Mouse (Mus musculus) intestine, embryonic 14.5 days (tissue): ENCODE results near the gene Ache. TPM values are rescaled to one million over a fixed set of nuclear protein-coding genes. Genes with fewer than 3 reads are reported as not detected.

Source experiments
- ATAC-seq: fragments of 200-750 bp; cut with Nextera tagmentation; replicated peaks from 2 replicates; pipeline ENCODE4 v1.8.0; 2017; ENCODE audit warnings: low read depth, moderate number of reproducible peaks, moderate TSS enrichment, moderate library complexity; ENCODE audit not compliant: low FRiP score, low TSS enrichment
- DNase-seq: peaks from one replicate; pipeline ENCODE4 v3.0.0-alpha.2; 2018; ENCODE audit warnings: low spot score
- H3K27ac ChIP-seq: fragments of 300-500 bp; sonication (generic); 2 replicates; pipeline ENCODE4 v1.5.1; 2014; ENCODE audit warnings: low read depth, mild to moderate bottlenecking, control low read depth
- H3K27me3 ChIP-seq: fragments of 300-500 bp; sonication (generic); replicated peaks from 2 replicates; pipeline ENCODE4 v1.6.1; 2014; ENCODE audit warnings: low read length, control low read depth; ENCODE audit not compliant: control insufficient read depth, insufficient read depth
- H3K36me3 ChIP-seq: fragments of 300-500 bp; sonication (generic); 2 replicates; pipeline ENCODE4 v1.6.1; 2014; ENCODE audit warnings: low read length, control low read depth; ENCODE audit not compliant: control insufficient read depth, insufficient read depth
- H3K4me1 ChIP-seq: fragments of 300-500 bp; sonication (generic); replicated peaks from 2 replicates; pipeline ENCODE4 v1.6.1; 2014; ENCODE audit warnings: low read length, control low read depth, mixed read lengths; ENCODE audit not compliant: control insufficient read depth, insufficient read depth
- H3K4me2 ChIP-seq: fragments of 300-500 bp; sonication (generic); 2 replicates; pipeline ENCODE4 v1.6.1; 2014; ENCODE audit warnings: low read length
- H3K4me3 ChIP-seq: fragments of 300-500 bp; sonication (generic); 2 replicates; pipeline ENCODE4 v1.5.1; 2014; ENCODE audit warnings: low read depth, low read length, control low read depth, mixed read lengths
- H3K9ac ChIP-seq: fragments of 300-500 bp; sonication (generic); 2 replicates; pipeline ENCODE4 v1.6.1; 2014; ENCODE audit warnings: mild to moderate bottlenecking, low read length
- H3K9me3 ChIP-seq: fragments of 300-500 bp; sonication (generic); 2 replicates; pipeline ENCODE4 v1.6.1; 2016; ENCODE audit warnings: low read length, control low read depth; ENCODE audit not compliant: control insufficient read depth
- WGBS: fragments of 180-500 bp; shearing (Covaris S2); extraction: QIAGEN DNeasy Blood & Tissue Kit; methylation state at CpG from one replicate; pipeline ENCODE4 v1.1.7; 2014; 5-methylcytosine and 5-hydroxymethylcytosine counted together
- polyA plus RNA-seq: library from polyadenylated mRNA; unstranded; fragments of >200 nt; fragmentation: Nextera tagmentation; extraction: Ambion mirVana; gene quantifications from 2 replicates; pipeline ENCODE4 v1.2.1, GENCODE M21; 2014

The Ache gene
- polyA plus RNA-seq, 1 experiment from 2014 or later: 13.6 TPM

- no peak overlapping the region for H3K4me2 ChIP-seq
- H3K9me3 ChIP-seq: no peaks in the 10 kb centered on the region
- 26% methylated on average over 7 of the region's 7 CpGs for WGBS
- no peak overlapping the region for H3K27ac ChIP-seq
- DNase-seq: no peak
- peaks cover 39% of the 10 kb centered on the region for H3K27me3 ChIP-seq
- no peak overlapping the region for H3K9ac ChIP-seq
- no peak for ATAC-seq
- H3K36me3 ChIP-seq: no peaks in the 10 kb centered on the region
- H3K4me1 ChIP-seq: peaks cover 21% of the 10 kb centered on the region
- no peak overlapping the region for H3K4me3 ChIP-seq
Observed at GRCm38 (mm10) chr5:137285986-137286385, 1.3 kb upstream of the Ache start.

- Histone ChIP-seq H3K27me3 (peaks cover 41% of the 10 kb centered on the region), H3K4me3 (peak overlapping the region; percentile 29; the same call in 1 of the 2 replicates), H3K9me3 (no peaks in the 10 kb centered on the region), H3K36me3 (no peaks in the 10 kb centered on the region), H3K27ac (no peak overlapping the region), H3K4me1 (peaks cover 21% of the 10 kb centered on the region), H3K4me2 (peak overlapping the region; percentile 60), H3K9ac (no peak overlapping the region)
- peak; percentile 94 for DNase-seq
- 1% methylated on average over 16 of the region's 16 CpGs for WGBS
- ATAC-seq: peak; percentile 56
Observed at GRCm38 (mm10) chr5:137286655-137287031, 676 bp upstream of the Ache start.

DNA sequence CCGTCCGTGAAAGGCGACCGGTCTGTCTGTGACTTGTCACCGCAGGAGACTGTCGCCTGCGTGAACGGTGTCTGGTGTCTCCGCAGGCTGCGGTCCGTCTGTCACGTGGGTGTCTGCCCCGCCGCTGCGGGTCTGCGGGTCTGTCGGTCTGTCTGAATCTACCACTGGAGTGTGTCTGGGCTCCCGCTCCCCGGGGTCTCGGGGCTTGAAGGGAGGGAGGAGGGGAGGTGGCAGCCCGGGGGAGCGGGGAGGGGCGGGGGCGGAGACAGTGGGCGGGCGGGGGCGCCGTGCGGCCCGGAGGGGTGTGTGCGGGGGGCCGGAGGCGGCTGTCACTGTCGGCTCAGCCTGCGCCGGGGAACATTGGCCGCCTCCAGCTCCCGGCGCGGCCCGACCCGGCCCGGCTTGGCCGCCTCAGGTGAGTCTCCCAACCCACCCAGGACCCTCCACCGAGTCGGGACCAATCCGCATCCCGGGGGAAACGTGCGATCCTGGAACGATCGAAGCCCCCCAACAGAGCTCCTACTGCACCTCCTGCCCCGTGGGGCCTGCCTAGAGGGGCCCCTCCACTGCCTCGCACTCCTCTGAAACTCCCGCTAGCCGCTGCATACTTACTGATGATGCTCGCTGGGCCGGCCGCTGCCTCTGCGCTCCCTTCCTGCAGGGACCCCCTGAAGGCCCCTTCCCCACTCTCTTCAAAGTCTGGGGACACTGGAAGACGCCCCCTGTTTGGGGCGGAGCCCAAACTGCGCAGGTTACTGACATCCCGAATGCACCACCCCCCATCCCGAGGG, 829 bp downstream of the Ache start:
- Histone ChIP-seq H3K9me3 (no peaks in the 10 kb centered on the region), H3K27me3 (peaks cover 45% of the 10 kb centered on the region), H3K27ac (no peak overlapping the region), H3K36me3 (no peaks in the 10 kb centered on the region), H3K4me2 (peak overlapping the region; percentile 71), H3K9ac (peak overlapping the region; percentile 32; the same call in 1 of the 2 replicates), H3K4me1 (peaks cover 21% of the 10 kb centered on the region), H3K4me3 (peak overlapping the region; percentile 37)
- WGBS: under 1% methylated on average over 63 of the region's 65 CpGs
- no peak for ATAC-seq
- DNase-seq: peak; percentile 73

GRCm38 (mm10) chr5:137288999-137289470, 1.7 kb downstream of the Ache start:
- Histone ChIP-seq H3K9me3 (no peaks in the 10 kb centered on the region), H3K36me3 (no peaks in the 10 kb centered on the region), H3K9ac (no peak overlapping the region), H3K4me1 (peaks cover 21% of the 10 kb centered on the region), H3K27me3 (peaks cover 45% of the 10 kb centered on the region), H3K27ac (no peak overlapping the region), H3K4me3 (peak overlapping the region; percentile 37), H3K4me2 (peak overlapping the region; percentile 71)
- 3% methylated on average over 25 of the region's 25 CpGs for WGBS
- DNase-seq (peak; percentile 71), ATAC-seq (no peak)

- no peaks in the 10 kb centered on the region for H3K36me3 ChIP-seq
- peaks cover 22% of the 10 kb centered on the region for H3K4me1 ChIP-seq
- ATAC-seq (no peak), DNase-seq (peak; percentile 62)
- peak overlapping the region; percentile 71 for H3K4me2 ChIP-seq
- WGBS: 50% methylated on average over 13 of the region's 13 CpGs
- H3K27ac ChIP-seq: no peak overlapping the region
- no peaks in the 10 kb centered on the region for H3K9me3 ChIP-seq
- no peak overlapping the region for H3K9ac ChIP-seq
- H3K27me3 ChIP-seq: peaks cover 45% of the 10 kb centered on the region
- H3K4me3 ChIP-seq: no peak overlapping the region
Observed at GRCm38 (mm10) chr5:137289591-137290365, 2.5 kb downstream of the Ache start.

DNA sequence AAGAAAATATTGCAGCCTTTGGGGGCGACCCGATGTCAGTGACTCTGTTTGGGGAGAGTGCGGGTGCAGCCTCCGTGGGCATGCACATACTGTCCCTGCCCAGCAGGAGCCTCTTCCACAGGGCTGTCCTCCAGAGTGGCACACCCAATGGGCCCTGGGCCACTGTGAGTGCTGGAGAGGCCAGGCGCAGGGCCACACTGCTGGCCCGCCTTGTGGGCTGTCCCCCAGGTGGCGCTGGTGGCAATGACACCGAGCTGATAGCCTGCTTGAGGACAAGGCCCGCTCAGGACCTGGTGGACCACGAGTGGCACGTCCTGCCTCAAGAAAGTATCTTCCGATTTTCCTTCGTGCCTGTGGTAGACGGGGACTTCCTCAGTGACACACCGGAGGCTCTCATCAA, 3.4 kb downstream of the Ache start:
- WGBS: 21% methylated on average over 15 of the region's 15 CpGs
- H3K4me2 ChIP-seq: no peak overlapping the region
- no peaks in the 10 kb centered on the region for H3K9me3 ChIP-seq
- no peak overlapping the region for H3K27ac ChIP-seq
- H3K36me3 ChIP-seq: peaks cover 7% of the 10 kb centered on the region
- no peak overlapping the region for H3K9ac ChIP-seq
- no peak overlapping the region for H3K4me3 ChIP-seq
- peaks cover 45% of the 10 kb centered on the region for H3K27me3 ChIP-seq
- no peak for ATAC-seq
- peak; percentile 66 for DNase-seq
- H3K4me1 ChIP-seq: peaks cover 26% of the 10 kb centered on the region

- Histone ChIP-seq H3K4me3 (no peak overlapping the region), H3K27me3 (peaks cover 45% of the 10 kb centered on the region), H3K4me2 (no peak overlapping the region), H3K9ac (no peak overlapping the region), H3K9me3 (no peaks in the 10 kb centered on the region), H3K36me3 (peaks cover 14% of the 10 kb centered on the region), H3K4me1 (peaks cover 26% of the 10 kb centered on the region), H3K27ac (no peak overlapping the region)
- 73% methylated on average over 15 of the region's 15 CpGs for WGBS
- ATAC-seq: no peak
- no peak for DNase-seq
Observed at GRCm38 (mm10) chr5:137291381-137291926, 4.1 kb downstream of the Ache start.

- peaks cover 14% of the 10 kb centered on the region for H3K4me1 ChIP-seq
- DNase-seq: peak; percentile 85
- H3K27me3 ChIP-seq: peaks cover 31% of the 10 kb centered on the region
- peak overlapping the region; percentile 72 for H3K9ac ChIP-seq
- peak; percentile 40 for ATAC-seq
- peak overlapping the region; percentile 55 for H3K4me3 ChIP-seq
- under 1% methylated on average over 15 of the region's 15 CpGs for WGBS
- H3K9me3 ChIP-seq: no peaks in the 10 kb centered on the region
- peak overlapping the region; percentile 85 for H3K27ac ChIP-seq
- H3K4me2 ChIP-seq: peak overlapping the region; percentile 71
- peaks cover 33% of the 10 kb centered on the region for H3K36me3 ChIP-seq
Observed at GRCm38 (mm10) chr5:137293282-137293681, 6.0 kb downstream of the Ache start.
